Mouse (Mus musculus) spleen, adult 2 months (tissue): Measurements from ENCODE around the gene Coro1c.

Source experiments
- CTCF ChIP-seq: fragments of 200-500 bp; IDR thresholded peaks from 2 replicates; pipeline ENCODE4 v1.5.1; 2011; ENCODE audit warnings: mild to moderate bottlenecking, inconsistent platforms; ENCODE audit not compliant: insufficient read depth, insufficient read length, insufficient replicate concordance; ENCODE audit errors: extremely low read depth
- POLR2A ChIP-seq: fragments of 200-500 bp; IDR thresholded peaks from 2 replicates; pipeline ENCODE4 v1.6.1; 2011; ENCODE audit warnings: low read depth, low read length, inconsistent platforms

DNA sequence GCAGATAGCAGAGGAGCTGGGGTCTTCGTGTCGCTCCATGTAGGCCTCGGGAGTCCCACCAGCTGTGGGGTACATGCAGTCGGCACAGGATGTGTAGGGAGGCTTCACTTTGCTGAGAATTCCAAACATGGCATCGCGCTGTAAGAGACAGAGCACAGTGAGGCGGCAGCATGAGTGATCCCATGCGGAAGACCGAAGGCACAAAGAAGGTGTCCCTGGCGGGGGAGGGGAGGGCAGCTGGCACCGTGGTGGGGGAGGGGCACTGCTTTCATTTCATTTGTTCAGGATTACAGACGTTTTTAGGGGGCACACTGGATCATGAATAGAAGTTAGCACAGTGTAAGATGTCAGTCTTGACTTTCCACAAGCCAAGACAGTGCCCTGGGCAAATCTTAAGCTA, 34.8 kb upstream of the Coro1c start:
- TF ChIP-seq CTCF (no peak), POLR2A (no peak)
